10 mouse cellular contexts compared by ENCODE assay signal in the genomic region with DNA sequence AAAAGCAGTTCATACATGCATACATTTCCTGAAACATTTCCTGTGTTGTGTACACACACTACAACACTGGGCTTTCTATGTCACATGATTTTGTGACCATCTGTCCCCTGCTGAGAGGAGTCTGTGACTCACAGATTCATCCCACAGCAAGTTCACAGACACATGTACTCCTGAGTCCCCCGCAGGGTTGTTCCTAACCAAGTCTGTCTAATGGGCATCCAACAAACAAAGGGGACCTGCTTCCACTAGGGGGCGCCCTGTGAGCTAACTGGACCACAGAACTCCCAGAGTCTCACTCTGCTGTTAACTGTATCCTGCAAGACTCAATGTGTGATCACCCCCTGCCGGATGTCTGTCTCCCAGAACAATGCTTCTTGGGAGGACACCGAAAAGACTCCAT.
DNase-seq lines count a peak whose midpoint lies in the region; ATAC-seq and TF ChIP-seq lines count a peak whose summit lies in the region.
"Had no signal": no experiment of that assay in that cellular context is flagged by ENCODE, and none has a peak within 500 bp of the region (broad histone marks: within the 10 kb centered on the region; RNA-seq: fewer than 3 reads in every experiment).

No protein-coding gene starts in this region.

- intact Hi-C loops in heart, adult 2 months (cut with DNase I), result no loop called here

- ATAC-seq in midbrain, postnatal 0 days (ENCODE audit: low FRiP score), result no peak
- ATAC-seq in midbrain, embryonic 11.5 days (ENCODE audit: low FRiP score), result no peak

- no peaks in the 10 kb centered on the region for H3K36me3 ChIP-seq in heart, adult 2 months (ENCODE audit: control insufficient read depth, insufficient read depth, low read length)
- H3K36me3 ChIP-seq in heart, embryonic 10.5 days, result no peaks in the 10 kb centered on the region
- no peaks in the 10 kb centered on the region for H3K36me3 ChIP-seq in midbrain, postnatal 0 days (ENCODE audit: insufficient read depth, low read length)
- H3K36me3 ChIP-seq in midbrain, embryonic 11.5 days (ENCODE audit: control insufficient read depth, insufficient read depth, low read length), result no peaks in the 10 kb centered on the region
- no peaks in the 10 kb centered on the region for H3K36me3 ChIP-seq in forebrain, embryonic 10.5 days (replicated peaks)
- H3K36me3 ChIP-seq: limb, embryonic 12.5 days; midbrain, embryonic 12.5 days had no signal

- no peak for TF ChIP-seq POLR2A in heart, adult 2 months (IDR thresholded peaks at IDR 0.05; ENCODE audit: insufficient read depth, low read depth, low read length)
- TF ChIP-seq POLR2A in cortical plate, adult 2 months (IDR thresholded peaks at IDR 0.05; ENCODE audit: extremely low read depth, insufficient read depth, low read length), result no peak

- H3K4me3 ChIP-seq in heart, adult 2 months, result no peak overlapping the region
- H3K4me3 ChIP-seq in heart, embryonic 10.5 days, result no peak overlapping the region
- no peak overlapping the region for H3K4me3 ChIP-seq in midbrain, postnatal 0 days (ENCODE audit: low read depth, low read length)
- no peak overlapping the region for H3K4me3 ChIP-seq in midbrain, embryonic 11.5 days (ENCODE audit: low read depth, low read length)
- no peak overlapping the region for H3K4me3 ChIP-seq in cortical plate, adult 2 months (ENCODE audit: insufficient read depth, low read length)
- no peak overlapping the region for H3K4me3 ChIP-seq in forebrain, embryonic 10.5 days
- H3K4me3 ChIP-seq: limb, embryonic 12.5 days; midbrain, embryonic 12.5 days had no signal

- peak; percentile 24 for TF ChIP-seq CTCF in heart, adult 2 months (IDR thresholded peaks at IDR 0.05)
- TF ChIP-seq CTCF in midbrain, postnatal 0 days (IDR thresholded peaks at IDR 0.05), result peak; percentile 56
- 0 out of 2 replicates have a peak, but pooled peaks have one; percentile 38 for TF ChIP-seq CTCF in cortical plate, adult 2 months (IDR thresholded peaks at IDR 0.05; ENCODE audit: extremely low read depth, insufficient read depth, low read length)

- no peaks in the 10 kb centered on the region for H3K27me3 ChIP-seq in heart, adult 2 months (ENCODE audit: control insufficient read depth, insufficient read depth, low read length)
- H3K27me3 ChIP-seq in heart, embryonic 10.5 days (ENCODE audit: insufficient read depth, poor library complexity, severe bottlenecking), result no peaks in the 10 kb centered on the region
- H3K27me3 ChIP-seq in midbrain, postnatal 0 days (ENCODE audit: insufficient read depth, low read length), result no peaks in the 10 kb centered on the region
- H3K27me3 ChIP-seq in midbrain, embryonic 11.5 days (ENCODE audit: control insufficient read depth, insufficient read depth, low read length), result no peaks in the 10 kb centered on the region
- no peaks in the 10 kb centered on the region for H3K27me3 ChIP-seq in forebrain, embryonic 10.5 days (ENCODE audit: poor library complexity, severe bottlenecking)
- H3K27me3 ChIP-seq: limb, embryonic 12.5 days; midbrain, embryonic 12.5 days had no signal

- no peak overlapping the region for H3K9ac ChIP-seq in heart, adult 2 months (ENCODE audit: low read depth, low read length)
- no peak overlapping the region for H3K9ac ChIP-seq in midbrain, postnatal 0 days (replicated peaks; ENCODE audit: low read length, poor library complexity, severe bottlenecking)
- no peak overlapping the region for H3K9ac ChIP-seq in midbrain, embryonic 11.5 days (ENCODE audit: low read length)
- H3K9ac ChIP-seq: limb, embryonic 12.5 days; midbrain, embryonic 12.5 days had no signal

- H3K4me2 ChIP-seq in midbrain, postnatal 0 days (ENCODE audit: low read depth, low read length, poor library complexity, severe bottlenecking), result no peak overlapping the region
- H3K4me2 ChIP-seq in midbrain, embryonic 11.5 days, result no peak overlapping the region
- H3K4me2 ChIP-seq: limb, embryonic 12.5 days; midbrain, embryonic 12.5 days had no signal

- TF ChIP-seq EP300 in heart, adult 2 months (IDR thresholded peaks at IDR 0.05; ENCODE audit: insufficient read depth, low read depth, low read length), result no peak

- DNase-seq in heart, adult 2 months, result no peak
- DNase-seq in heart, embryonic 10.5 days (ENCODE audit: low spot score), result no peak
- no peak for DNase-seq in midbrain, postnatal 0 days (ENCODE audit: low spot score)
- no peak for DNase-seq in midbrain, embryonic 11.5 days (ENCODE audit: low spot score, missing footprints)
- peak; percentile 63 for DNase-seq in right cerebral cortex, postnatal 4 days
- DNase-seq in forebrain, embryonic 10.5 days (ENCODE audit: extremely low spot score, low spot score), result no peak
- no peak for DNase-seq in urinary bladder, postnatal 36 days (ENCODE audit: low spot score in 2 of 2)

- H3K4me1 ChIP-seq in heart, adult 2 months (ENCODE audit: control insufficient read depth, insufficient read depth, low read length), result no peaks in the 10 kb centered on the region
- no peaks in the 10 kb centered on the region for H3K4me1 ChIP-seq in heart, embryonic 10.5 days
- 0 out of 2 replicates have a peak, but pooled peaks cover 7% of the 10 kb centered on the region for H3K4me1 ChIP-seq in midbrain, postnatal 0 days (ENCODE audit: insufficient read depth, low read length)
- peaks cover 2% of the 10 kb centered on the region; the same call in 1 of the 2 replicates for H3K4me1 ChIP-seq in midbrain, embryonic 11.5 days (ENCODE audit: control insufficient read depth, insufficient read depth, low read length)
- H3K4me1 ChIP-seq in cortical plate, adult 2 months (ENCODE audit: control insufficient read depth, insufficient read depth, low read length), result peaks cover 8% of the 10 kb centered on the region
- H3K4me1 ChIP-seq in forebrain, embryonic 10.5 days, result no peaks in the 10 kb centered on the region; the same call in 1 of the 2 replicates
- H3K4me1 ChIP-seq: midbrain, embryonic 12.5 days had no signal

- WGBS in heart, adult 2 months, result 71% methylated on average over 4 of the region's 4 CpGs
- 68% methylated on average over 4 of the region's 4 CpGs for WGBS in heart, embryonic 10.5 days
- WGBS in midbrain, postnatal 0 days, result 78% methylated on average over 4 of the region's 4 CpGs
- WGBS in midbrain, embryonic 11.5 days, result 80% methylated on average over 4 of the region's 4 CpGs
- 82% methylated on average over 4 of the region's 4 CpGs for WGBS in forebrain, embryonic 10.5 days

- 0 out of 2 replicates have a peak, but pooled peaks cover 5% of the 10 kb centered on the region for H3K9me3 ChIP-seq in heart, embryonic 10.5 days
- no peaks in the 10 kb centered on the region for H3K9me3 ChIP-seq in midbrain, postnatal 0 days (ENCODE audit: low read length)
- H3K9me3 ChIP-seq in midbrain, embryonic 11.5 days (ENCODE audit: control insufficient read depth, low read length), result no peaks in the 10 kb centered on the region; the same call in 1 of the 2 replicates
- peaks cover 8% of the 10 kb centered on the region for H3K9me3 ChIP-seq in forebrain, embryonic 10.5 days

- no peaks in the 10 kb centered on the region for H3K79me2 ChIP-seq in heart, adult 2 months (replicated peaks; ENCODE audit: control insufficient read depth, insufficient read depth, low read length)

- H3K27ac ChIP-seq in heart, adult 2 months, result no peak overlapping the region
- H3K27ac ChIP-seq in heart, embryonic 10.5 days, result no peak overlapping the region
- no peak overlapping the region for H3K27ac ChIP-seq in midbrain, postnatal 0 days (ENCODE audit: low read depth, low read length)
- H3K27ac ChIP-seq in midbrain, embryonic 11.5 days (ENCODE audit: low read depth, low read length), result no peak overlapping the region
- H3K27ac ChIP-seq in cortical plate, adult 2 months (ENCODE audit: insufficient read depth, low read length), result no peak overlapping the region
- no peak overlapping the region for H3K27ac ChIP-seq in forebrain, embryonic 10.5 days
- H3K27ac ChIP-seq: limb, embryonic 12.5 days; midbrain, embryonic 12.5 days had no signal
